Mouse (Mus musculus) liver, adult 2 months (tissue): ENCODE results near the gene 5530401A14Rik.

Source experiments
- CTCF ChIP-seq: fragments of 200-500 bp; IDR thresholded peaks from 2 replicates; pipeline ENCODE4 v1.5.1; 2011; ENCODE audit warnings: low read depth, low read length, control low read depth
- POLR2A ChIP-seq: fragments of 200-500 bp; IDR thresholded peaks from 2 replicates; pipeline ENCODE4 v1.6.1; 2011; ENCODE audit warnings: low read length, control low read depth; ENCODE audit not compliant: insufficient read depth; ENCODE audit errors: extremely low read depth

DNA sequence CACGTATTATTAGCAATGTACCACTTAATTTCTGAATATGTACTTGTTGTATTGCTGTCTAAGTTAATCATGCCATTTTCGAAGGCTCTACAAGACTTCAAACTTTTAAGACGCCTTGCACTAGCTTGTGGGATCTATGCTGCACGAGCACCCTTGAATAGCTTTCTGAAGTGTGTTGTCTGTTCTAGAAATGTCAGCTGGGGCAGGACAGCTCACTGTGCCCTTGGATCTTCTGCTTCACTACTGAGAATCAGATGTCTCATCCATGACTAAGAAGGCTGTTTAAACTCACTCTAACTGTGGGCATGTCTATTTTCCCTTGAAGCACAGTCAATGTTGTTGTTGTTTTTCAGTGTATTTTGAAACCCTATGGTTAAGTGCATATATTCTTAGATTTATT is 63.2 kb downstream of the 5530401A14Rik start:
- TF ChIP-seq POLR2A (no peak), CTCF (no peak)
